Mouse (Mus musculus): ENCODE measurements around the gene Supt5.

The Supt5 gene

GRCm38 (mm10) chr7:28368276-28368920 is 29.9 kb upstream of the Supt5 start:
- CTCF ChIA-PET = interaction anchor here in 3 of 4 experiments (0.6 to 1.5 kb wide), 8 partner anchors 14 to 242 kb away, joined by 3 to 5 read pairs (median 3); partner anchors contain the start of gene Gmfg (in 1 of the 3)

GRCm38 (mm10) chr7:28367663-28368275 is 29.2 kb upstream of the Supt5 start:
- CTCF ChIA-PET = interaction anchor here in 2 of 4 experiments (0.6 to 1.3 kb wide), 4 partner anchors 11 to 243 kb away, joined by 3 read pairs; partner anchors contain the start of gene Gmfg (in 1 of the 2)
- POLR2A ChIA-PET = interaction anchor here in 3 of 4 experiments (0.9 to 50.6 kb wide), 8 partner anchors 8 to 29 kb away, joined by 3 to 1116 read pairs (median 58); partner anchors contain the start of genes Med29 (in 2 of the 3), Paf1 (in 2 of the 3), Rps16 (in 2 of the 3) and Supt5 (in 2 of the 3)

More at GRCm38 (mm10) chr7:28368276-28368920, 29.9 kb upstream of the Supt5 start:
- POLR2A ChIA-PET = interaction anchor here (0.6 to 50.6 kb wide), 10 partner anchors 10 to 92 kb away, joined by 3 to 1116 read pairs (median 8); partner anchors contain the start of genes Med29 (in 2 of the 4), Paf1 (in 2 of the 4), Rps16 (in 2 of the 4) and Supt5 (in 2 of the 4)

- POLR2A ChIA-PET = interaction anchor here (0.7 to 50.6 kb wide), 14 partner anchors 9 to 86 kb away, joined by 3 to 1116 read pairs (median 3); partner anchors contain the start of genes Rps16 (in 3 of the 4), Med29 (in 2 of the 4), Paf1 (in 2 of the 4) and Supt5 (in 2 of the 4)
- CTCF ChIA-PET = no interaction called here
Measured at GRCm38 (mm10) chr7:28362441-28363060, 24.0 kb upstream of the Supt5 start.

- ChIA-PET CTCF (interaction anchor here in 3 of 4 experiments (0.5 to 1.7 kb wide), 4 partner anchors 17 to 471 kb away, joined by 3 to 6 read pairs (median 4); no protein-coding TSS in a partner anchor), POLR2A (interaction anchor here in 3 of 4 experiments (0.9 to 50.6 kb wide), 13 partner anchors 6 to 75 kb away, joined by 3 to 1116 read pairs (median 9); partner anchors contain the start of genes Rps16 (in 3 of the 3), Med29 (in 2 of the 3), Paf1 (in 2 of the 3) and Supt5 (in 2 of the 3))
Measured at GRCm38 (mm10) chr7:28361647-28362341, 23.2 kb upstream of the Supt5 start.

GRCm38 (mm10) chr7:28360291-28360690 is 21.7 kb upstream of the Supt5 start:
- ChIA-PET POLR2A (interaction anchor here in 3 of 4 experiments (1.4 to 50.6 kb wide), 10 partner anchors 1 to 31 kb away, joined by 3 to 1116 read pairs (median 90); partner anchors contain the start of genes Rps16 (in 3 of the 3), Supt5 (in 2 of the 3), Med29 (in 1 of the 3) and Paf1 (in 1 of the 3)), CTCF (interaction anchor here in 1 of 4 experiments (1.7 to 2.8 kb wide), 2 partner anchors 11 to 15 kb away, joined by 4 to 6 read pairs; no protein-coding TSS in a partner anchor)

- ChIA-PET CTCF (interaction anchor here in 1 of 4 experiments (2.8 to 4.0 kb wide), 2 partner anchors 11 to 15 kb away, joined by 6 to 22 read pairs; no protein-coding TSS in a partner anchor), POLR2A (interaction anchor here in 3 of 4 experiments (0.5 to 50.6 kb wide), 12 partner anchors 0 to 188 kb away, joined by 3 to 1116 read pairs (median 90); partner anchors contain the start of genes Rps16 (in 3 of the 3), Supt5 (in 2 of the 3), Med29 (in 1 of the 3) and Paf1 (in 1 of the 3))
Measured at GRCm38 (mm10) chr7:28359854-28360253, 21.3 kb upstream of the Supt5 start.

GRCm38 (mm10) chr7:28358431-28358830 is 19.9 kb upstream of the Supt5 start:
- ChIA-PET CTCF (interaction anchor here in 3 of 4 experiments (1.4 to 4.0 kb wide), 5 partner anchors 12 to 32 kb away, joined by 3 to 22 read pairs (median 9); no protein-coding TSS in a partner anchor), POLR2A (interaction anchor here (0.6 to 50.6 kb wide), 26 partner anchors 1 to 871 kb away, joined by 3 to 1116 read pairs (median 5); partner anchors contain the start of genes Supt5 (in 3 of the 4), Med29 (in 2 of the 4), Paf1 (in 2 of the 4) and Rps16 (in 2 of the 4))

GRCm38 (mm10) chr7:28357984-28358383 is 19.4 kb upstream of the Supt5 start:
- POLR2A ChIA-PET = interaction anchor here (0.6 to 50.6 kb wide), 30 partner anchors 2 to 871 kb away, joined by 3 to 1116 read pairs (median 5); partner anchors contain the start of genes Med29 (in 4 of the 4), Paf1 (in 4 of the 4), Supt5 (in 3 of the 4) and Gmfg (in 1 of the 4)
- CTCF ChIA-PET = interaction anchor here (0.5 to 4.0 kb wide), 7 partner anchors 13 to 391 kb away, joined by 3 to 22 read pairs (median 4); no protein-coding TSS in a partner anchor

- ChIA-PET CTCF (interaction anchor here in 3 of 4 experiments (0.7 to 4.0 kb wide), 8 partner anchors 12 to 243 kb away, joined by 3 to 22 read pairs (median 4); partner anchors contain the start of gene Zfp36 (in 1 of the 3)), POLR2A (interaction anchor here (0.6 to 50.6 kb wide), 26 partner anchors 3 to 1156 kb away, joined by 3 to 1116 read pairs (median 6); partner anchors contain the start of genes Med29 (in 4 of the 4), Paf1 (in 4 of the 4), Supt5 (in 2 of the 4) and Fbl (in 1 of the 4))
Measured at GRCm38 (mm10) chr7:28356981-28357380, 18.4 kb upstream of the Supt5 start.

GRCm38 (mm10) chr7:28355221-28355620 is 16.7 kb upstream of the Supt5 start:
- ChIA-PET CTCF (interaction anchor here in 1 of 4 experiments (1.8 to 1.9 kb wide), 2 partner anchors 14 to 15 kb away, joined by 3 to 4 read pairs; no protein-coding TSS in a partner anchor), POLR2A (interaction anchor here in 2 of 4 experiments (1.0 to 50.6 kb wide), 12 partner anchors 4 to 304 kb away, joined by 3 to 1116 read pairs (median 80); partner anchors contain the start of genes Med29 (in 2 of the 2), Paf1 (in 2 of the 2), Supt5 (in 2 of the 2) and Plekhg2 (in 1 of the 2))

- POLR2A ChIA-PET = interaction anchor here in 3 of 4 experiments (1.0 to 50.6 kb wide), 18 partner anchors 5 to 303 kb away, joined by 3 to 1116 read pairs (median 8); partner anchors contain the start of genes Med29 (in 3 of the 3), Paf1 (in 3 of the 3), Supt5 (in 2 of the 3) and Pak4 (in 1 of the 3)
- CTCF ChIA-PET = interaction anchor here in 2 of 4 experiments (0.7 to 1.9 kb wide), 5 partner anchors 10 to 15 kb away, joined by 3 to 5 read pairs (median 3); no protein-coding TSS in a partner anchor
Measured at GRCm38 (mm10) chr7:28354596-28354995, 16.1 kb upstream of the Supt5 start.

- ChIA-PET POLR2A (interaction anchor here in 3 of 4 experiments (1.0 to 50.6 kb wide), 20 partner anchors 5 to 303 kb away, joined by 3 to 1116 read pairs (median 22); partner anchors contain the start of genes Med29 (in 3 of the 3), Paf1 (in 3 of the 3), Supt5 (in 3 of the 3) and Pak4 (in 1 of the 3)), CTCF (interaction anchor here in 2 of 4 experiments (0.7 to 1.9 kb wide), 5 partner anchors 9 to 15 kb away, joined by 3 to 5 read pairs (median 3); no protein-coding TSS in a partner anchor)
Measured at GRCm38 (mm10) chr7:28354113-28354581, 15.6 kb upstream of the Supt5 start.

- ChIA-PET CTCF (interaction anchor here in 2 of 4 experiments (1.5 to 2.5 kb wide), 4 partner anchors 8 to 54 kb away, joined by 3 to 5 read pairs (median 4); no protein-coding TSS in a partner anchor), POLR2A (interaction anchor here (0.5 to 50.6 kb wide), 29 partner anchors 6 to 1046 kb away, joined by 3 to 1116 read pairs (median 6); partner anchors contain the start of genes Med29 (in 3 of the 4), Paf1 (in 3 of the 4), Supt5 (in 3 of the 4) and Eid2b (in 1 of the 4))
Measured at GRCm38 (mm10) chr7:28353267-28353666, 14.7 kb upstream of the Supt5 start.

- ChIA-PET POLR2A (interaction anchor here (0.5 to 50.6 kb wide), 68 partner anchors 8 to 844 kb away, joined by 3 to 1116 read pairs (median 8); partner anchors contain the start of genes Supt5 (in 4 of the 4), Med29 (in 3 of the 4), Paf1 (in 3 of the 4) and Selenov (in 3 of the 4)), CTCF (interaction anchor here in 1 of 4 experiments (1.0 to 3.7 kb wide), 4 partner anchors 13 to 176 kb away, joined by 3 to 29 read pairs (median 4); partner anchors contain the start of gene Supt5)
Measured at GRCm38 (mm10) chr7:28351676-28352191, 13.2 kb upstream of the Supt5 start.
